ENCODE assay signal across 8 mouse cellular contexts in the genomic region with DNA sequence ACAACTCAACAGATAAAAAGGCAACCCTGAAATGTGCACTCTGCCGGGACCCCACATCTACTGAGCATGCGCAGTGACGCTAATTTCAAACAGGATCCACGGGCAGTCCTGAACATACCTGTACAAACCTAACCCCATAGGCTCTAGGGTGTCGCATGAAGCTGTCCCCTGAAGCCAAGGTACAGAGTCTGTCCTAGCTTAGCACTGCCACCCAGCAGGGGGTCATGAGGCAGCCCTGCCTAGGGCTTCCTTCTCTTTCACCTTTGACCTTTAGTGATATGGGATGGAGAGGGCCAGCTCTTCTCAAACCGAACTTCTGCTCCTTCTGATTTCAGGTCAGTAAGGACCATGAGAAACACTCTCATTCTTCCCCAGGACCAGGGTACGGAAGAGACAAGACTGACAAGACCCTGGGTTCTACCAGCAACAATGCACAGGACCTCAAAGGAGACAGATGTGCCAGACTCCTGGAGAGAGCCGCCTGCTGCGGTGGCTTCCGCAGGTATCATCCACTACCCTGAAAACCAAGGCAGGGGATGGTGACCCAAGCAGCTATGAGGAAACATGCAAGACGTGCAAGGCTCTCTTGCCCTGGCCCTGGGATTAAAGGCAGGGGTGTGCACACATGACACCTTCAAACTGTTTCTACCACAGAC. TPM values are rescaled to one million over a fixed set of nuclear protein-coding genes. Genes with fewer than 3 reads are reported as not detected.
DNase-seq lines count a peak whose midpoint lies in the region; ATAC-seq lines count a peak whose summit lies in the region.

No protein-coding gene starts in this region.

- no peak overlapping the region for H3K4me3 ChIP-seq in heart, embryonic 11.5 days (ENCODE audit: low read depth, low read length)
- H3K4me3 ChIP-seq in limb, embryonic 15.5 days, result no peak overlapping the region

- H3K27ac ChIP-seq in heart, embryonic 11.5 days (ENCODE audit: low read depth, low read length), result peak overlapping the region; percentile 77; the same call in 1 of the 2 replicates
- no peak overlapping the region for H3K27ac ChIP-seq in limb, embryonic 15.5 days

- DNase-seq in heart, postnatal 4 days, result no peak
- peak; percentile 23 for DNase-seq in thymus, postnatal 4 days
- no peak for DNase-seq in thymus, postnatal 36 days
- no peak for DNase-seq in adrenal gland, postnatal 14 days
- no peak for DNase-seq in layer of hippocampus, postnatal 36 days
- no peak for DNase-seq in layer of hippocampus, postnatal 10 days (ENCODE audit: low spot score in 2 of 2)

- H3K9me3 ChIP-seq in heart, embryonic 11.5 days (replicated peaks; ENCODE audit: control insufficient read depth, low read length), result no peaks in the 10 kb centered on the region
- H3K9me3 ChIP-seq in limb, embryonic 15.5 days, result no peaks in the 10 kb centered on the region

- peaks cover 47% of the 10 kb centered on the region for H3K4me1 ChIP-seq in heart, embryonic 11.5 days (ENCODE audit: control insufficient read depth, insufficient read depth, low read length)
- peaks cover 46% of the 10 kb centered on the region for H3K4me1 ChIP-seq in limb, embryonic 15.5 days

- peaks cover 7% of the 10 kb centered on the region; the same call in 1 of the 2 replicates for H3K36me3 ChIP-seq in heart, embryonic 11.5 days (ENCODE audit: control insufficient read depth, insufficient read depth, low read length)
- H3K36me3 ChIP-seq in limb, embryonic 15.5 days, result peaks cover 26% of the 10 kb centered on the region

- peak overlapping the region; percentile 83 for H3K4me2 ChIP-seq in heart, embryonic 11.5 days
- H3K4me2 ChIP-seq in limb, embryonic 15.5 days, result peak overlapping the region; percentile 70

- H3K27me3 ChIP-seq in heart, embryonic 11.5 days (ENCODE audit: control insufficient read depth, insufficient read depth, low read length), result no peaks in the 10 kb centered on the region
- H3K27me3 ChIP-seq in limb, embryonic 15.5 days, result no peaks in the 10 kb centered on the region

- no peak for ATAC-seq in heart, embryonic 11.5 days (replicated peaks; ENCODE audit: insufficient number of reproducible peaks, low FRiP score, low TSS enrichment)
- ATAC-seq in limb, embryonic 15.5 days (ENCODE audit: insufficient number of reproducible peaks, low FRiP score, low TSS enrichment, low read depth), result no peak

- no peak overlapping the region; the same call in 1 of the 2 replicates for H3K9ac ChIP-seq in heart, embryonic 11.5 days (ENCODE audit: low read depth, low read length)
- 0 out of 2 replicates have a peak overlapping the region, but pooled peaks have one; percentile 14 for H3K9ac ChIP-seq in limb, embryonic 15.5 days

- 68% methylated on average over 11 of the region's 11 CpGs for whole genome bisulfite sequencing in heart, embryonic 11.5 days (ENCODE audit: insufficient replicate concordance)
- WGBS in limb, embryonic 15.5 days, result 69% methylated on average over 11 of the region's 11 CpGs

RNA-seq across cellular contexts. Expression of a gene that starts 3.8 kb away (rescaled TPM):
- polyA plus RNA-seq in heart, embryonic 11.5 days (2014; fragmentation: Nextera tagmentation; extraction: Ambion mirVana), result 18.4 and 19.3 TPM in 2 replicates
- 10 to 100 TPM; 18.7 to 20.7 TPM for total RNA-seq in heart, postnatal 4 days (2021)
- 70.1 and 72.4 TPM in 2 replicates for polyA plus RNA-seq in limb, embryonic 15.5 days (2015; fragmentation: Nextera tagmentation; extraction: Ambion mirVana)
- total RNA-seq in adrenal gland, postnatal 14 days (2021), result 76.8 and 82.7 TPM in 2 replicates
- total RNA-seq in layer of hippocampus, postnatal 36 days (2021), result 10 to 100 TPM; 34.5 to 38.0 TPM
- total RNA-seq in layer of hippocampus, postnatal 10 days (2021), result 10 to 100 TPM; 43.2 to 47.6 TPM

RNA-seq across cellular contexts. Expression of a gene that starts 38.0 kb away (rescaled TPM):
- polyA plus RNA-seq in heart, embryonic 11.5 days (2014; fragmentation: Nextera tagmentation; extraction: Ambion mirVana), result 0.23 and 0.30 TPM in 2 replicates
- not detected for total RNA-seq in heart, postnatal 4 days (2021)
- polyA plus RNA-seq in limb, embryonic 15.5 days (2015; fragmentation: Nextera tagmentation; extraction: Ambion mirVana), result 0.92 and 1.3 TPM in 2 replicates
- total RNA-seq in adrenal gland, postnatal 14 days (2021), result 1.5 and 2.5 TPM in 2 replicates
- not detected for total RNA-seq in layer of hippocampus, postnatal 36 days (2021)
- not detected for total RNA-seq in layer of hippocampus, postnatal 10 days (2021)
